Mouse (Mus musculus) forebrain, embryonic 15.5 days (tissue): ENCODE measurements around the gene Clpb. TPM values are rescaled to one million over a fixed set of nuclear protein-coding genes. Genes with fewer than 3 reads are reported as not detected.

Experiments
- ATAC-seq: fragments of 200-750 bp; cut with Nextera tagmentation; replicated peaks from 2 replicates; pipeline ENCODE4 v1.8.0; 2017; ENCODE audit warnings: mild to moderate bottlenecking, moderate TSS enrichment, moderate library complexity
- H3K27ac ChIP-seq: fragments of 300-500 bp; sonication (generic); replicated peaks from 2 replicates; pipeline ENCODE4 v1.5.1; 2015; ENCODE audit warnings: mild to moderate bottlenecking, inconsistent platforms
- H3K27me3 ChIP-seq: fragments of 300-500 bp; sonication (generic); 2 replicates; pipeline ENCODE4 v1.6.1; 2015; ENCODE audit warnings: inconsistent platforms
- H3K36me3 ChIP-seq: fragments of 300-500 bp; sonication (generic); 2 replicates; pipeline ENCODE4 v1.6.1; 2015; ENCODE audit warnings: mild to moderate bottlenecking, inconsistent platforms
- H3K4me1 ChIP-seq: fragments of 300-500 bp; sonication (generic); 2 replicates; pipeline ENCODE4 v1.6.1; 2015; ENCODE audit warnings: inconsistent platforms
- H3K4me2 ChIP-seq: fragments of 300-500 bp; sonication (generic); replicated peaks from 2 replicates; pipeline ENCODE4 v1.6.1; 2015; ENCODE audit warnings: mild to moderate bottlenecking, inconsistent platforms
- H3K4me3 ChIP-seq: fragments of 300-500 bp; sonication (generic); 2 replicates; pipeline ENCODE4 v1.5.1; 2015; ENCODE audit warnings: mild to moderate bottlenecking, inconsistent platforms
- H3K9ac ChIP-seq: fragments of 300-500 bp; sonication (generic); replicated peaks from 2 replicates; pipeline ENCODE4 v1.6.1; 2015; ENCODE audit warnings: mild to moderate bottlenecking, inconsistent platforms
- H3K9me3 ChIP-seq: fragments of 300-500 bp; sonication (generic); 2 replicates; pipeline ENCODE4 v1.6.1; 2016; ENCODE audit warnings: inconsistent platforms
- WGBS: fragments of 180-500 bp; shearing (Covaris S2); methylation state at CpG from one replicate; pipeline ENCODE4 v1.1.7; 2015; ENCODE audit warnings: mixed read lengths; 5-methylcytosine and 5-hydroxymethylcytosine counted together
- polyA plus RNA-seq: library from polyadenylated mRNA; unstranded; fragments of >200 nt; fragmentation: Nextera tagmentation; extraction: Ambion mirVana; gene quantifications from 2 replicates; pipeline ENCODE4 v1.2.1, GENCODE M21; 2015

Gene Clpb
- polyA plus RNA-seq, 1 experiment from 2014 or later: 48.0 TPM

GRCm38 (mm10) chr7:101832372-101832771 lies 168.9 kb downstream of the Clpb start:
- H3K9ac ChIP-seq: no peak overlapping the region
- no peak for ATAC-seq
- H3K27ac ChIP-seq: no peak overlapping the region
- WGBS: 95% methylated on average over 4 of the region's 4 CpGs
- no peak overlapping the region for H3K4me2 ChIP-seq
- peaks cover 41% of the 10 kb centered on the region for H3K4me1 ChIP-seq
- no peak overlapping the region for H3K4me3 ChIP-seq
- no peaks in the 10 kb centered on the region for H3K9me3 ChIP-seq
- peaks cover 23% of the 10 kb centered on the region for H3K36me3 ChIP-seq
- no peaks in the 10 kb centered on the region for H3K27me3 ChIP-seq

GRCm38 (mm10) chr7:101833352-101833751 lies 169.9 kb downstream of the Clpb start:
- Histone ChIP-seq H3K4me2 (no peak overlapping the region), H3K36me3 (peaks cover 17% of the 10 kb centered on the region), H3K27ac (peak overlapping the region; percentile 81), H3K9ac (no peak overlapping the region), H3K9me3 (no peaks in the 10 kb centered on the region), H3K4me1 (peaks cover 51% of the 10 kb centered on the region), H3K27me3 (no peaks in the 10 kb centered on the region), H3K4me3 (no peak overlapping the region)
- WGBS: 64% methylated on average over 5 of the region's 5 CpGs
- no peak for ATAC-seq

- no peak overlapping the region for H3K9ac ChIP-seq
- H3K27me3 ChIP-seq: no peaks in the 10 kb centered on the region
- 0 out of 2 replicates have a peak overlapping the region, but pooled peaks have one; percentile 3 for H3K4me2 ChIP-seq
- 28% methylated on average over 3 of the region's 3 CpGs for WGBS
- H3K4me3 ChIP-seq: no peak overlapping the region
- peaks cover 15% of the 10 kb centered on the region; the same call in 1 of the 2 replicates for H3K36me3 ChIP-seq
- no peaks in the 10 kb centered on the region for H3K9me3 ChIP-seq
- H3K27ac ChIP-seq: peak overlapping the region; percentile 81
- ATAC-seq: peak; percentile 53
- peaks cover 54% of the 10 kb centered on the region for H3K4me1 ChIP-seq
Measured at GRCm38 (mm10) chr7:101833916-101834584, 170.6 kb downstream of the Clpb start.

GRCm38 (mm10) chr7:101834903-101835302 lies 171.5 kb downstream of the Clpb start:
- H3K4me2 ChIP-seq: peak overlapping the region; percentile 3; the same call in 1 of the 2 replicates
- no peaks in the 10 kb centered on the region for H3K9me3 ChIP-seq
- no peak overlapping the region for H3K9ac ChIP-seq
- peak overlapping the region; percentile 81 for H3K27ac ChIP-seq
- H3K4me1 ChIP-seq: peaks cover 54% of the 10 kb centered on the region
- ATAC-seq: no peak
- H3K27me3 ChIP-seq: no peaks in the 10 kb centered on the region
- WGBS: 42% methylated on average over 3 of the region's 3 CpGs
- peaks cover 15% of the 10 kb centered on the region; the same call in 1 of the 2 replicates for H3K36me3 ChIP-seq
- no peak overlapping the region for H3K4me3 ChIP-seq

GRCm38 (mm10) chr7:101835457-101836109 lies 172.2 kb downstream of the Clpb start:
- no peaks in the 10 kb centered on the region for H3K9me3 ChIP-seq
- peaks cover 54% of the 10 kb centered on the region for H3K4me1 ChIP-seq
- H3K36me3 ChIP-seq: peaks cover 10% of the 10 kb centered on the region; the same call in 1 of the 2 replicates
- H3K4me2 ChIP-seq: peak overlapping the region; percentile 100
- peak overlapping the region; percentile 75; the same call in 1 of the 2 replicates for H3K27ac ChIP-seq
- H3K9ac ChIP-seq: peak overlapping the region; percentile 68; the same call in 1 of the 2 replicates
- H3K4me3 ChIP-seq: peak overlapping the region; percentile 80
- H3K27me3 ChIP-seq: no peaks in the 10 kb centered on the region
- ATAC-seq: no peak
- 43% methylated on average over 5 of the region's 5 CpGs for WGBS

- H3K4me2 ChIP-seq: peak overlapping the region; percentile 100
- peak overlapping the region; percentile 80 for H3K4me3 ChIP-seq
- H3K27me3 ChIP-seq: no peaks in the 10 kb centered on the region
- H3K9ac ChIP-seq: peak overlapping the region; percentile 68
- peak overlapping the region; percentile 75 for H3K27ac ChIP-seq
- H3K9me3 ChIP-seq: no peaks in the 10 kb centered on the region
- ATAC-seq: peak; percentile 36
- 0% methylated on average over 63 of the region's 63 CpGs for WGBS
- H3K36me3 ChIP-seq: 0 out of 2 replicates have a peak, but pooled peaks cover 6% of the 10 kb centered on the region
- peaks cover 54% of the 10 kb centered on the region for H3K4me1 ChIP-seq
Measured at GRCm38 (mm10) chr7:101836271-101837153, 173.1 kb downstream of the Clpb start.

- ATAC-seq: no peak
- WGBS: under 1% methylated on average over 20 of the region's 20 CpGs
- Histone ChIP-seq H3K9me3 (no peaks in the 10 kb centered on the region), H3K36me3 (0 out of 2 replicates have a peak, but pooled peaks cover 5% of the 10 kb centered on the region), H3K4me1 (peaks cover 54% of the 10 kb centered on the region), H3K4me2 (peak overlapping the region; percentile 100), H3K9ac (peak overlapping the region; percentile 68), H3K27ac (peak overlapping the region; percentile 75), H3K4me3 (peak overlapping the region; percentile 80), H3K27me3 (no peaks in the 10 kb centered on the region)
Measured at GRCm38 (mm10) chr7:101837154-101837605, 173.7 kb downstream of the Clpb start.

- H3K4me3 ChIP-seq: peak within 1 kb of the TSS; percentile 80
- peak within 1 kb of the TSS; percentile 68 for H3K9ac ChIP-seq
- H3K36me3 ChIP-seq: 0 out of 2 replicates have a peak, but pooled peaks cover 2% of the 10 kb centered on the region
- no peaks in the 10 kb centered on the region for H3K9me3 ChIP-seq
- under 1% methylated on average over 64 of the region's 64 CpGs for WGBS
- peak within 1 kb of the TSS; percentile 75 for H3K27ac ChIP-seq
- H3K4me1 ChIP-seq: peaks cover 54% of the 10 kb centered on the region
- peak; percentile 72 for ATAC-seq
- H3K27me3 ChIP-seq: no peaks in the 10 kb centered on the region
- peak within 1 kb of the TSS; percentile 100 for H3K4me2 ChIP-seq
Measured at GRCm38 (mm10) chr7:101837606-101838471, 174.4 kb downstream of the Clpb start, which contains the start of gene Inppl1. Inppl1 (minus strand) TSS chr7:101838229.

GRCm38 (mm10) chr7:101844186-101844585 lies 180.8 kb downstream of the Clpb start:
- Histone ChIP-seq H3K4me1 (no peaks in the 10 kb centered on the region), H3K27ac (no peak overlapping the region), H3K9me3 (no peaks in the 10 kb centered on the region), H3K9ac (no peak overlapping the region), H3K4me3 (no peak overlapping the region), H3K27me3 (no peaks in the 10 kb centered on the region), H3K36me3 (no peaks in the 10 kb centered on the region), H3K4me2 (no peak overlapping the region)
- WGBS: 79% methylated on average over 6 of the region's 6 CpGs
- no peak for ATAC-seq
